Mouse (Mus musculus): ENCODE results near the gene Rpl36.

- TF ChIP-seq CTCF (IDR thresholded peaks at IDR 0.05; ENCODE audit: control insufficient read depth, insufficient read depth, insufficient read length) = no peak
- TF ChIP-seq MAX (IDR thresholded peaks at IDR 0.05) = no peak
Measured at GRCm38 (mm10) chr17:56572939-56573338, 40.3 kb upstream of the Rpl36 start.

All from C2C12 (cell line).